Mouse (Mus musculus) central nervous system, embryonic 18 days (tissue): ENCODE results near the gene Vdr. TPM values are rescaled to one million over a fixed set of nuclear protein-coding genes. Genes with fewer than 3 reads are reported as not detected.

ENCODE experiments used
- polyA plus RNA-seq: library from polyadenylated mRNA; depleted of rRNA; stranded (reverse); fragments of >200 nt; gene quantifications from 2 replicates; pipeline ENCODE4 v1.2.3, GENCODE M21; 2012; rRNA removed

Vdr gene
- polyA plus RNA-seq = 0.98 and 1.4 TPM in 2 replicates

DNA sequence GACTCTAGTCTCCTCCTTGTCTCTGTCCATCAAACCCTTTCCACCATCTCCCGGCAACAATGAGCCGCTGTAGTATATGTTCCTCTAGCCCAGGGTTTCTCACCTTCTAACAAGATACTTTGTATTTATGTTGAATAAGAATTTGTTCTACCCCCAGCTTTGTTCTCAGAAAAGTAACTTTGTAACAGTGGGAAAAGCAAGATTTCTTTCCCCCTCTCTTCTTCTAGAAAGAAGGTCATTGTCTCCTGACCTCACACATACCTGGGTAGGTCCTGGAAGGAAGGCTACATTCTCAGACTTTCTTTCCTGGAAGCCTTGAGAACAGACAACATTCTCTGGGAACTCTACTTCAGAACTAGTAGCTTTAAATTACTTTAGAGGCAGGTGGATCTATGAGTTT, at the start of gene Vdr:
Gene Vdr, minus strand, starts transcription at position 101 of the 400 bp plus-strand sequence.

DNA sequence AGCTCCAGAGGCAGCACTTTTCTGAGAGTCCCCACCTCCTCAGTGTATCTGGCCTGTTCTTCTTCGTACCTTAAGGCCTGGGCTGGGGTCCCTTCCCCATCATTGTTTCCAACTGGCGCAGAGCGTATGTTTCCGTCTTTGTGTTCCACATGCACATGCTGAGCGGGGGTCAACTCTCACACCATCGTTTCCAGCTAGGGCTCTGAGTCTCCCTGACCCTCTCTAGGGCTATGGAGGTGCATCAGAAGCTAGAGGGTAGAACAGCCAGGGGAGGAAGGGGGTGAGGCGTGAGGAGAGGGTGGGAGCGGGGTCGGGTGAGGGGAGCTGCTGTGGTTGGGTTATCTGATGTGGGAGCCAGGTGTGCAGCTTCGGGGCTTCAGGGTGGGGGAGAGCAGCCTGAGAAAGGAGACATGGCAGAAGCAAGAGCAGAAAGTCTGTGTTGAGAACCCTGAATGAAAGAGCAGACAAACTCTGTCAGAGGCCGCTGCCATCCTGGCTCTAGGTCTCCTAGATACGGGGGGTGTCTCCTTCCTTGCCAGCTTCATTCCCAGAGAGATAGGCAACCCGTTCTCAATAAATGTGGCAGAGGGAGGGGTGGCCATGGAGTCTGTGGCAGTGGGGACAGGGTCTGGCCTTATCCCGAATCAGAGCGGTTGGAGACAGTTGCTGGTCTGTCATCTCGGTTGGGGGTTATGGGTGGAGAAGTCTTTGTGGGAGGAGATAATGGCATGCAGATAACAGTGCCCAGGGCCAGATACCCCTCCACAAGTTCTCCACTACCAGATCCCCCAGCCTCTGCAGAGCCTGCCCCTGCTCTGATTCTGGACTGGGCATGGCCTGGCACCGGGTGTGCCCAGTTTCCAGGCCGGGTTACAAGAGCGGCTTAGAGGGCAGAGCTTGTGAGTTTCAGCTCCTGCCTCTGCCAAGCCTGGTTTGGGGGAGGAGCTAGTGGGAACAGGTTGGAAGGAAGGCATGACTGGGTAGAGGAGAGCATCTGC, 66.1 kb downstream of the Vdr start, which contains the start of gene Hdac7:
Gene Hdac7, minus strand, starts transcription at position 466 of the 998 bp plus-strand sequence.

Other genes with a start within 250 kb of the Vdr start
- 30.7 and 32.4 TPM in 2 replicates for gene Rpap3, start 204.8 kb downstream of the Vdr start, polyA plus RNA-seq
- gene Endou, start 179.3 kb downstream of the Vdr start, polyA plus RNA-seq = 0.06 and 0.31 TPM in 2 replicates
- 31.4 and 33.2 TPM in 2 replicates for gene Rapgef3, start 142.7 kb downstream of the Vdr start, polyA plus RNA-seq
- gene Slc48a1, start 132.1 kb downstream of the Vdr start, polyA plus RNA-seq = 39.8 and 42.5 TPM in 2 replicates
- 62.2 and 67.1 TPM in 2 replicates for gene Hdac7, start 66.1 kb downstream of the Vdr start, polyA plus RNA-seq
- gene Tmem106c, start 53.6 kb upstream of the Vdr start, polyA plus RNA-seq = 61.3 and 64.5 TPM in 2 replicates
- gene Col2a1, start 94.1 kb upstream of the Vdr start, polyA plus RNA-seq = 9.5 and 16.5 TPM in 2 replicates
- 141 and 145 TPM in 2 replicates for gene Pfkm, start 182.0 kb upstream of the Vdr start, polyA plus RNA-seq
- gene Senp1, start 183.1 kb upstream of the Vdr start, polyA plus RNA-seq = 15.4 and 16.1 TPM in 2 replicates